Mouse (Mus musculus) E14TG2a.4 (cell line): Measurements from ENCODE around the gene Cyp2j9.

Experiments used
- CTCF ChIP-seq: conservative IDR thresholded peaks from 2 replicates; pipeline ENCODE4 v1.5.1; 2014; ENCODE audit warnings: low read length
- POU5F1 ChIP-seq: IDR thresholded peaks from 2 replicates; pipeline ENCODE4 v1.6.1; 2014; ENCODE audit warnings: low read length, borderline replicate concordance

- TF ChIP-seq CTCF (no peak), POU5F1 (no peak)
These were observed 9.8 kb downstream of the Cyp2j9 start for GRCm38 (mm10) chr4:96581425-96582088.
